Mouse (Mus musculus) lung, embryonic 15.5 days (tissue): ENCODE results near the gene Aifm1. TPM values are rescaled to one million over a fixed set of nuclear protein-coding genes. Genes with fewer than 3 reads are reported as not detected.

Source experiments
- ATAC-seq: fragments of 200-750 bp; cut with Nextera tagmentation; 2 replicates; pipeline ENCODE4 v1.8.0; 2017; ENCODE audit warnings: moderate number of reproducible peaks, borderline replicate concordance; ENCODE audit not compliant: low FRiP score, low TSS enrichment; ENCODE audit errors: extremely low read depth
- H3K27ac ChIP-seq: fragments of 300-500 bp; sonication (generic); 2 replicates; pipeline ENCODE4 v1.5.1; 2015; ENCODE audit warnings: moderate library complexity, mild to moderate bottlenecking, inconsistent platforms
- H3K27me3 ChIP-seq: fragments of 300-500 bp; sonication (generic); 2 replicates; pipeline ENCODE4 v1.6.1; 2015; ENCODE audit warnings: inconsistent platforms
- H3K36me3 ChIP-seq: fragments of 300-500 bp; sonication (generic); 2 replicates; pipeline ENCODE4 v1.6.1; 2015; ENCODE audit warnings: inconsistent platforms
- H3K4me1 ChIP-seq: fragments of 300-500 bp; sonication (generic); 2 replicates; pipeline ENCODE4 v1.6.1; 2015; ENCODE audit warnings: inconsistent platforms
- H3K4me2 ChIP-seq: fragments of 300-500 bp; sonication (generic); 2 replicates; pipeline ENCODE4 v1.6.1; 2015; ENCODE audit warnings: inconsistent platforms, mild to moderate bottlenecking, moderate library complexity
- H3K4me3 ChIP-seq: fragments of 300-500 bp; sonication (generic); 2 replicates; pipeline ENCODE4 v1.5.1; 2015; ENCODE audit warnings: mild to moderate bottlenecking, inconsistent platforms
- H3K9ac ChIP-seq: fragments of 300-500 bp; sonication (generic); 2 replicates; pipeline ENCODE4 v1.6.1; 2015; ENCODE audit warnings: inconsistent platforms
- H3K9me3 ChIP-seq: fragments of 300-500 bp; sonication (generic); 2 replicates; pipeline ENCODE4 v1.6.1; 2016; ENCODE audit warnings: inconsistent platforms
- WGBS: fragments of 180-500 bp; shearing (Covaris S2); methylation state at CpG from one replicate; pipeline ENCODE4 v1.1.7; 2015; 5-methylcytosine and 5-hydroxymethylcytosine counted together
- polyA plus RNA-seq: library from polyadenylated mRNA; unstranded; fragments of >200 nt; fragmentation: Nextera tagmentation; extraction: Ambion mirVana; gene quantifications from 2 replicates; pipeline ENCODE4 v1.2.1, GENCODE M21; 2015

The Aifm1 gene
- 64.5 and 66.2 TPM in 2 replicates for polyA plus RNA-seq

- peak within 1 kb of the TSS; percentile 60 for H3K4me3 ChIP-seq
- H3K27ac ChIP-seq = no peak within 1 kb of the TSS
- no peaks in the 10 kb centered on the region for H3K36me3 ChIP-seq
- no peaks in the 10 kb centered on the region for H3K9me3 ChIP-seq
- 0 out of 2 replicates have a peak, but pooled peaks cover 2% of the 10 kb centered on the region for H3K4me1 ChIP-seq
- H3K27me3 ChIP-seq = no peaks in the 10 kb centered on the region
- peak within 1 kb of the TSS; percentile 54 for H3K4me2 ChIP-seq
- H3K9ac ChIP-seq = peak within 1 kb of the TSS; percentile 64
- 21% methylated on average over 44 of the region's 45 CpGs for WGBS
- peak; percentile 99 for ATAC-seq
These were observed at the start of gene Aifm1 for GRCm38 (mm10) chrX:48513166-48513807. TSS of gene Aifm1 (minus strand) at chrX:48513563.

GRCm38 (mm10) chrX:48532175-48532574 lies 18.8 kb upstream of the Aifm1 start:
- H3K27ac ChIP-seq = no peak overlapping the region
- H3K4me1 ChIP-seq = no peaks in the 10 kb centered on the region
- WGBS = 31% methylated on average over 3 of the region's 3 CpGs
- no peak overlapping the region for H3K9ac ChIP-seq
- H3K36me3 ChIP-seq = no peaks in the 10 kb centered on the region
- no peak overlapping the region; the same call in 1 of the 2 replicates for H3K4me2 ChIP-seq
- no peaks in the 10 kb centered on the region for H3K9me3 ChIP-seq
- ATAC-seq = no peak; the same call in 1 of the 2 replicates
- no peaks in the 10 kb centered on the region for H3K27me3 ChIP-seq
- no peak overlapping the region for H3K4me3 ChIP-seq

DNA sequence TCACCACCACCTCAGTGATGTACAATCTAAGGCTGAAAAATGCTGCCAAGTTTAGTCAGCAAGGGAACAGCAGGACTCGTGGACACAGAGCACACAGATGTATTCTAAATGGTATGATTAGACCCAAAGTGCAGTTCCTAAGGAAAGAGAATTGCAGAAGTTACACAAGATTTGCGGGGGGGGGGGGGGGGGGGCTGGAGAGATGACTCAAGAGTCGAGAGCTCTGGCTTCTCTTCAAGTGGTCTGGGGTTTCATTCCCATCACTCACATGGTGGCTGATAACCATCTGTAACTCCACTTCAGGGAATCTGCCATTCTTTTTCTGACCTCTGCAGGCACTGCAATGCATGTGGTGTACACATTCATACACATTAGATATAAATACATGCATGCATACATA lies 13.1 kb upstream of the Aifm1 start:
- ATAC-seq = no peak
- Histone ChIP-seq H3K27ac (no peak overlapping the region), H3K36me3 (no peaks in the 10 kb centered on the region), H3K9ac (no peak overlapping the region), H3K4me1 (no peaks in the 10 kb centered on the region), H3K4me3 (no peak overlapping the region), H3K27me3 (no peaks in the 10 kb centered on the region), H3K4me2 (no peak overlapping the region), H3K9me3 (no peaks in the 10 kb centered on the region)
- WGBS = 23% methylated on average over 2 of the region's 3 CpGs

DNA sequence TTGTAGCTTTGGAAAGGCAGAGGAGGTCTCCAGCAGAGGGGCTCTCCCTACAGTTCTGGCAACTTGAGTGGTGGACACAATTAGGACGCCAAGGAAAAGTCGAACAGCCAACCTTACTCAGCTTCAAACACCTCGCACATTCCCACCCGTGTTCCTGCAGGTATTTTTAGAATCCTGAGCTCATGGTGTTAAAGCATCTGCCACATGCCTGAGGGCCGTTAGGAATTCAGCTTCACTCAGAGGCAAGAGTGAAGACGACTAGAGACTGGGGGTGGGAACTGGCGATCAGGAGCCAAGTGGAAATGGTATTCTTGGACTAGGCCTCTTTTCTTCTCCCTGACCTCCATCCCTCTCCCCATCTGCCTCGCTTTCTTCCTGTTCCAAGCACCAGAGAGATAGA lies 12.5 kb upstream of the Aifm1 start:
- Histone ChIP-seq H3K4me1 (no peaks in the 10 kb centered on the region), H3K36me3 (no peaks in the 10 kb centered on the region), H3K27ac (no peak overlapping the region), H3K4me2 (no peak overlapping the region), H3K27me3 (no peaks in the 10 kb centered on the region), H3K9ac (no peak overlapping the region), H3K4me3 (no peak overlapping the region), H3K9me3 (no peaks in the 10 kb centered on the region)
- 49% methylated on average over 8 of the region's 8 CpGs for WGBS
- no peak for ATAC-seq

DNA sequence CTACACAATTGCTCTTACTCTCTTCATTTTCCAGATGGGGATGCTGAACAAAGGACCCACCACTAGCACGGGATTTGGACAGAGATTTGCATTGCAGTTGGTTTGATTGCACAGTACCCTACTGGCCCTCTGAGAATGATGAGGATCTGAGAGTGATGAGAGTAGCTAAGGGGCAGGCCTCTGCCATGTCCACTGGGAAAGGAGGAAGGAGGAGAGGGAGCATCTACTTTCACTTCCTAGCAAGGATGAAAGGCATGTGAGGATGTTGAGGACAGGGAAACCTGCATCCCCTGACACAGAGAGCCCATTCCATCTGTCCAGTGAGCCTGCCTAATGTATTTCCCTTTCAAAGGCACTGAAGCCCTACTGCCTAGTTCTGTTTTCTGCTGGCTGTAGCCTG lies 12.0 kb upstream of the Aifm1 start:
- H3K4me3 ChIP-seq = no peak overlapping the region
- no peaks in the 10 kb centered on the region for H3K4me1 ChIP-seq
- no peak overlapping the region for H3K27ac ChIP-seq
- H3K9ac ChIP-seq = no peak overlapping the region
- no peaks in the 10 kb centered on the region for H3K27me3 ChIP-seq
- no peak overlapping the region for H3K4me2 ChIP-seq
- 82% methylated on average over 1 of the region's 1 CpGs for WGBS
- H3K9me3 ChIP-seq = no peaks in the 10 kb centered on the region
- H3K36me3 ChIP-seq = no peaks in the 10 kb centered on the region
- ATAC-seq = no peak

DNA sequence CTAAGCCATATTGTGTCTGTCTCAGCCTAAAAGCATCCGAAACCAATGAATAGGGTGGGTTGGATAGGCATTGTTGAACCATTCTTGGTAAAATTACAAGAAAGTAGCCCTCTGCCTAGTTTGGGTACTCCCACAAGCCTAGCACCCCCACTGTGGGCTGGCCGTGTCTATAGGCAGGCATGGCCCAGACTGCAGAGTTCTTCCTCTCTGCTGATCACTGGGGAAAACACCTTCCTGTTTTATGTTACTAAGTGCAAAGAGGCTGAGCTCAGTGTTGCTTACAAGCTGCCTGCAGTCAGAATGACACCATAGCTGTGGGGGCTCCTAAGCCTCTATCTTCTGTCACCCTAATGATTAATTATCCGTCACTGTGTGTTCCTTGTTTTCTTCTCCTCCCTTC lies 10.1 kb upstream of the Aifm1 start:
- no peaks in the 10 kb centered on the region for H3K4me1 ChIP-seq
- no peaks in the 10 kb centered on the region for H3K36me3 ChIP-seq
- H3K27ac ChIP-seq = no peak overlapping the region
- no peaks in the 10 kb centered on the region for H3K27me3 ChIP-seq
- no peaks in the 10 kb centered on the region for H3K9me3 ChIP-seq
- ATAC-seq = no peak
- no peak overlapping the region for H3K4me2 ChIP-seq
- H3K4me3 ChIP-seq = no peak overlapping the region
- no peak overlapping the region for H3K9ac ChIP-seq
- WGBS = 61% methylated on average over 3 of the region's 3 CpGs

- Histone ChIP-seq H3K4me1 (no peaks in the 10 kb centered on the region), H3K27me3 (no peaks in the 10 kb centered on the region), H3K4me3 (no peak overlapping the region), H3K36me3 (no peaks in the 10 kb centered on the region), H3K9me3 (no peaks in the 10 kb centered on the region), H3K9ac (no peak overlapping the region), H3K4me2 (no peak overlapping the region), H3K27ac (no peak overlapping the region)
- WGBS = 68% methylated on average over 3 of the region's 3 CpGs
- no peak for ATAC-seq
These were observed 8.3 kb upstream of the Aifm1 start for GRCm38 (mm10) chrX:48521651-48522050.

GRCm38 (mm10) chrX:48519549-48520085 lies 6.3 kb upstream of the Aifm1 start:
- H3K36me3 ChIP-seq = no peaks in the 10 kb centered on the region
- ATAC-seq = no peak
- H3K27me3 ChIP-seq = no peaks in the 10 kb centered on the region
- H3K27ac ChIP-seq = no peak overlapping the region
- WGBS = 33% methylated on average over 20 of the region's 20 CpGs
- H3K4me3 ChIP-seq = peak overlapping the region; percentile 40
- 0 out of 2 replicates have a peak overlapping the region, but pooled peaks have one; percentile 13 for H3K9ac ChIP-seq
- H3K9me3 ChIP-seq = no peaks in the 10 kb centered on the region
- H3K4me1 ChIP-seq = no peaks in the 10 kb centered on the region
- H3K4me2 ChIP-seq = peak overlapping the region; percentile 76

- ATAC-seq = peak; percentile 57
- H3K9me3 ChIP-seq = no peaks in the 10 kb centered on the region
- H3K4me2 ChIP-seq = peak within 1 kb of the TSS; percentile 76
- no peak within 1 kb of the TSS for H3K27ac ChIP-seq
- no peaks in the 10 kb centered on the region for H3K27me3 ChIP-seq
- WGBS = 24% methylated on average over 30 of the region's 33 CpGs
- H3K9ac ChIP-seq = 0 out of 2 replicates have a peak within 1 kb of the TSS, but pooled peaks have one; percentile 13
- peak within 1 kb of the TSS; percentile 40 for H3K4me3 ChIP-seq
- H3K4me1 ChIP-seq = no peaks in the 10 kb centered on the region
- H3K36me3 ChIP-seq = no peaks in the 10 kb centered on the region
These were observed 5.6 kb upstream of the Aifm1 start, which contains the start of gene Rab33a for GRCm38 (mm10) chrX:48518808-48519548. TSS of gene Rab33a (plus strand) at chrX:48519285.

GRCm38 (mm10) chrX:48518211-48518807 lies 4.9 kb upstream of the Aifm1 start:
- 0 out of 2 replicates have a peak, but pooled peaks have one; percentile 3 for ATAC-seq
- Histone ChIP-seq H3K9ac (no peak overlapping the region), H3K4me2 (peak overlapping the region; percentile 76), H3K4me3 (peak overlapping the region; percentile 40), H3K36me3 (no peaks in the 10 kb centered on the region), H3K27me3 (no peaks in the 10 kb centered on the region), H3K27ac (no peak overlapping the region), H3K4me1 (no peaks in the 10 kb centered on the region), H3K9me3 (no peaks in the 10 kb centered on the region)
- 33% methylated on average over 15 of the region's 15 CpGs for WGBS

DNA sequence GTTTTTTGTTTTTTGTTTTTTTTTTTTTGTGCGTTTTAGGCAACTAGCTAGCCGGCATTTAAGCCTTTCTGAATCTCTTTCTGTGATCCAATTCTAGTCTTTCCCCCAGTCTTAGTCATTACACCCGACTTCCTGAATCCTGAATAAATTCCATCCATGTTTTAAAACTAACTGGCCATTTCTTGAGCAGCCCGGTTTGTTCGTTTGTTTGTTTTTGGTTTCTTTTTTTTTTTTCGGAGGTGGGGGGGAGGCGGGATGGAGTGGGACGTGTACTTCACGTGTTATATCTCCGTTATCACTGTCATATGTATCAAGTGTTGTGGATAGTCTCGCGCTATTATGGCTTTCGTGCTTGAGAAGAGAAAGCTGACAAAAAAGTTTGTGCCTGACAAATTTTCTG lies 461 bp upstream of the Aifm1 start:
- H3K9me3 ChIP-seq = no peaks in the 10 kb centered on the region
- 0 out of 2 replicates have a peak, but pooled peaks cover 2% of the 10 kb centered on the region for H3K4me1 ChIP-seq
- WGBS = 22% methylated on average over 13 of the region's 13 CpGs
- peak overlapping the region; percentile 44 for H3K4me2 ChIP-seq
- H3K9ac ChIP-seq = no peak overlapping the region; the same call in 1 of the 2 replicates
- no peaks in the 10 kb centered on the region for H3K36me3 ChIP-seq
- no peak for ATAC-seq
- peak overlapping the region; percentile 60 for H3K4me3 ChIP-seq
- no peak overlapping the region for H3K27ac ChIP-seq
- H3K27me3 ChIP-seq = no peaks in the 10 kb centered on the region
